Mouse (Mus musculus) thymus, postnatal 25 days (tissue): ENCODE measurements around the gene Cyp24a1.

Source experiments
- DNase-seq: peaks from one replicate; pipeline ENCODE4 v3.0.0; 2022

Gene Cyp24a1

GRCm38 (mm10) chr2:170497091-170497566, at the start of gene Cyp24a1:
Gene Cyp24a1, minus strand, starts transcription at chr2:170497145.
- no peak for DNase-seq

GRCm38 (mm10) chr2:170545745-170546144, 48.8 kb upstream of the Cyp24a1 start:
- no peak for DNase-seq

GRCm38 (mm10) chr2:170544950-170545349, 48.0 kb upstream of the Cyp24a1 start:
- no peak for DNase-seq

- DNase-seq: no peak
Measured at GRCm38 (mm10) chr2:170544159-170544558, 47.2 kb upstream of the Cyp24a1 start.

GRCm38 (mm10) chr2:170543625-170544024, 46.7 kb upstream of the Cyp24a1 start:
- DNase-seq: no peak

GRCm38 (mm10) chr2:170539211-170539610, 42.3 kb upstream of the Cyp24a1 start:
- no peak for DNase-seq

GRCm38 (mm10) chr2:170535841-170536240, 38.9 kb upstream of the Cyp24a1 start:
- DNase-seq: no peak

- no peak for DNase-seq
Measured at GRCm38 (mm10) chr2:170534803-170535174, 37.8 kb upstream of the Cyp24a1 start.

GRCm38 (mm10) chr2:170534116-170534802, 37.3 kb upstream of the Cyp24a1 start:
- DNase-seq: no peak

GRCm38 (mm10) chr2:170530256-170530655, 33.3 kb upstream of the Cyp24a1 start:
- DNase-seq: no peak

- no peak for DNase-seq
Measured at GRCm38 (mm10) chr2:170529766-170530165, 32.8 kb upstream of the Cyp24a1 start.

- no peak for DNase-seq
Measured at GRCm38 (mm10) chr2:170528061-170528460, 31.1 kb upstream of the Cyp24a1 start.

- DNase-seq: no peak
Measured at GRCm38 (mm10) chr2:170526513-170526912, 29.6 kb upstream of the Cyp24a1 start.

- DNase-seq: peak; percentile 30
Measured at GRCm38 (mm10) chr2:170520321-170520971, 23.5 kb upstream of the Cyp24a1 start.

GRCm38 (mm10) chr2:170513756-170514155, 16.8 kb upstream of the Cyp24a1 start:
- DNase-seq: no peak

- peak; percentile 90 for DNase-seq
Measured at GRCm38 (mm10) chr2:170511073-170511891, 14.3 kb upstream of the Cyp24a1 start.

- peak; percentile 85 for DNase-seq
Measured at GRCm38 (mm10) chr2:170508821-170509220, 11.9 kb upstream of the Cyp24a1 start.

- DNase-seq: peak; percentile 77
Measured at GRCm38 (mm10) chr2:170507734-170508133, 10.8 kb upstream of the Cyp24a1 start.

GRCm38 (mm10) chr2:170503983-170504382, 7.0 kb upstream of the Cyp24a1 start:
- no peak for DNase-seq

GRCm38 (mm10) chr2:170503343-170503742, 6.4 kb upstream of the Cyp24a1 start:
- no peak for DNase-seq

GRCm38 (mm10) chr2:170498011-170498410, 1.1 kb upstream of the Cyp24a1 start:
- DNase-seq: no peak

GRCm38 (mm10) chr2:170496154-170496930, 603 bp downstream of the Cyp24a1 start, which contains the start of gene Pfdn4:
Gene Pfdn4, plus strand, starts transcription at chr2:170496428.
- DNase-seq: no peak
